Mouse (Mus musculus) thymus, adult 2 months (tissue): ENCODE data around the gene 1700023F06Rik. TPM values are rescaled to one million over a fixed set of nuclear protein-coding genes. Genes with fewer than 3 reads are reported as not detected.

Source experiments
- DNase-seq: peaks from one replicate; pipeline ENCODE4 v3.0.0; 2021
- H3K27ac ChIP-seq: fragments of 200-500 bp; 2 replicates; pipeline ENCODE4 v1.5.1; 2012; ENCODE audit warnings: low read length, control low read depth; ENCODE audit not compliant: control insufficient read depth, insufficient read depth
- H3K27me3 ChIP-seq: fragments of 200-500 bp; 2 replicates; pipeline ENCODE4 v1.6.1; 2012; ENCODE audit warnings: mild to moderate bottlenecking, low read length, moderate library complexity, mixed read lengths; ENCODE audit not compliant: control insufficient read depth, insufficient read depth
- H3K36me3 ChIP-seq: fragments of 200-500 bp; 2 replicates; pipeline ENCODE4 v1.6.1; 2012; ENCODE audit warnings: mild to moderate bottlenecking, low read length, moderate library complexity; ENCODE audit not compliant: control insufficient read depth, insufficient read depth
- H3K4me1 ChIP-seq: fragments of 200-500 bp; replicated peaks from 2 replicates; pipeline ENCODE4 v1.6.1; 2012; ENCODE audit warnings: low read length; ENCODE audit not compliant: control insufficient read depth, insufficient read depth
- H3K4me3 ChIP-seq: fragments of 200-500 bp; 2 replicates; pipeline ENCODE4 v1.5.1; 2012; ENCODE audit warnings: mild to moderate bottlenecking, low read length, control low read depth, moderate library complexity; ENCODE audit not compliant: control insufficient read depth, insufficient read depth
- CTCF ChIP-seq: fragments of 200-500 bp; IDR thresholded peaks from 2 replicates; pipeline ENCODE4 v1.5.1; 2012; ENCODE audit warnings: mild to moderate bottlenecking, control low read depth, low read length, moderate library complexity, borderline replicate concordance; ENCODE audit not compliant: control insufficient read depth, poor library complexity, insufficient read depth; ENCODE audit errors: extremely low read depth
- POLR2A ChIP-seq: fragments of 200-500 bp; IDR thresholded peaks from 2 replicates; pipeline ENCODE4 v1.6.1; 2012; ENCODE audit warnings: mild to moderate bottlenecking, low read length, control low read depth, moderate library complexity; ENCODE audit not compliant: control insufficient read depth, poor library complexity, insufficient read depth; ENCODE audit errors: extremely low read depth
- WGBS: fragments of 180-500 bp; shearing (Covaris S2); methylation state at CpG from one replicate; pipeline ENCODE4 v1.1.7; 2018; 5-methylcytosine and 5-hydroxymethylcytosine counted together
- polyA plus RNA-seq: library from polyadenylated mRNA; depleted of rRNA; stranded (reverse); fragments of >200 nt; gene quantifications from 2 replicates; pipeline ENCODE4 v1.2.3, GENCODE M21; 2012

1700023F06Rik gene
- polyA plus RNA-seq, 1 experiment = 0.35 TPM

GRCm38 (mm10) chr11:103201664-103202063 lies 6.7 kb downstream of the 1700023F06Rik start:
- TF ChIP-seq POLR2A = no peak
- TF ChIP-seq CTCF = no peak
- Histone ChIP-seq H3K27me3 (no peaks in the 10 kb centered on the region), H3K27ac (no peak overlapping the region), H3K4me1 (no peaks in the 10 kb centered on the region), H3K36me3 (peaks cover 21% of the 10 kb centered on the region), H3K4me3 (no peak overlapping the region)
- WGBS = 35% methylated on average over 6 of the region's 6 CpGs
- DNase-seq = no peak

- H3K27ac ChIP-seq = no peak overlapping the region
- TF ChIP-seq CTCF = no peak
- no peak for TF ChIP-seq POLR2A
- DNase-seq = no peak
- H3K4me1 ChIP-seq = no peaks in the 10 kb centered on the region
- WGBS = 86% methylated on average over 59 of the region's 59 CpGs
- peaks cover 46% of the 10 kb centered on the region for H3K36me3 ChIP-seq
- H3K27me3 ChIP-seq = no peaks in the 10 kb centered on the region
- H3K4me3 ChIP-seq = no peak overlapping the region
These were observed 9.2 kb downstream of the 1700023F06Rik start for GRCm38 (mm10) chr11:103198911-103199803.

GRCm38 (mm10) chr11:103198339-103198738 lies 10.0 kb downstream of the 1700023F06Rik start:
- no peak for DNase-seq
- WGBS = 93% methylated on average over 16 of the region's 16 CpGs
- Histone ChIP-seq H3K4me3 (no peak overlapping the region), H3K27ac (no peak overlapping the region), H3K36me3 (peaks cover 54% of the 10 kb centered on the region), H3K4me1 (no peaks in the 10 kb centered on the region), H3K27me3 (no peaks in the 10 kb centered on the region)
- no peak for TF ChIP-seq CTCF
- no peak for TF ChIP-seq POLR2A

- Histone ChIP-seq H3K27me3 (no peaks in the 10 kb centered on the region), H3K36me3 (peaks cover 64% of the 10 kb centered on the region), H3K4me1 (no peaks in the 10 kb centered on the region), H3K27ac (no peak overlapping the region), H3K4me3 (no peak overlapping the region)
- TF ChIP-seq POLR2A (no peak), CTCF (no peak)
- no peak for DNase-seq
- 93% methylated on average over 4 of the region's 4 CpGs for WGBS
These were observed 11.0 kb downstream of the 1700023F06Rik start for GRCm38 (mm10) chr11:103197340-103197739.

- Histone ChIP-seq H3K27ac (no peak overlapping the region), H3K4me3 (no peak overlapping the region), H3K36me3 (peaks cover 81% of the 10 kb centered on the region), H3K4me1 (no peaks in the 10 kb centered on the region), H3K27me3 (no peaks in the 10 kb centered on the region)
- TF ChIP-seq CTCF (no peak), POLR2A (no peak)
- no peak for DNase-seq
- WGBS = 98% methylated on average over 5 of the region's 5 CpGs
These were observed 12.7 kb downstream of the 1700023F06Rik start for GRCm38 (mm10) chr11:103195656-103196055.

DNA sequence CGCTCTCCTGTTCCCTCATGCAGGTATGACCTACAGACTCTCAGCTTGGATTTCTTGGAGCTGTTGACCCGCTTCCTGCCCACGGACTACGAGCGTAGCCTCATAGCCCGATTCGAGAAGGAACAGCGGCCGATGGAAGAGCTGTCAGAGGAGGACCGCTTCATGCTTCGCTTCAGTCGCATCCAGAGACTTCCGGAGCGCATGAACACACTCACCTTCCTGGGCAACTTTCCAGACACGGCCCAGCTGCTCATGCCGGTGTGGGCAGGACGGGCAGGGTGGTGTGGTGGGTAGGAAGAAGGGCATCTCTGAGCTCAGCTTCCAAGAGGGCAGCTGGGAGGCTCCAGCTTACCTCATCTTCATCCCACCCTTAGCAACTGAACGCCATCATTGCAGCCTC lies 13.1 kb downstream of the 1700023F06Rik start:
- Histone ChIP-seq H3K4me3 (no peak overlapping the region), H3K27ac (no peak overlapping the region), H3K36me3 (peaks cover 85% of the 10 kb centered on the region), H3K4me1 (no peaks in the 10 kb centered on the region), H3K27me3 (no peaks in the 10 kb centered on the region)
- no peak for DNase-seq
- TF ChIP-seq CTCF = no peak
- TF ChIP-seq POLR2A = no peak
- 95% methylated on average over 18 of the region's 18 CpGs for WGBS
